Comparison of ENCODE assay signal across 15 mouse cellular contexts in the genomic region with DNA sequence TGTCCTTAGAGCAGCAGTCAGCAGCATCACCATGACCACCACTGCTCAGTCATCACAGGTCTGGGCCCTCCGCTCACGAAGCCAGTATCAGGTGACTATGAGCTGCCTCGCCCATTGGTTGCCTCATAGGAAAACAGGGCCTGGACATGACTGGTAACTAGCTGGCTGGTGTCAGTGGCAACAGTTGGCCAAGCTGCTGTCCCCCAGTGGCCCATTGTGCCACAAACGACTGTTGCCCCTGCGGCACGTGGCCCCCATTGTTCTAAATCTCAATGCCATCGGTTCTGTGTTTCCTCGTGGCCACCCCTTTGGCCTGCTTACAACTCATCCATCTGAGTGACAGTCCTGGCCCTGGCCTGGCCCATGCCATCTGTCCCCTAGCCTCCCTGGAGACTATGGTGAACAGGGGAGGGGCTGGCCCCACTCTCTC. TPM values are rescaled to one million over a fixed set of nuclear protein-coding genes. Genes with fewer than 3 reads are reported as not detected.
DNase-seq lines count a peak whose midpoint lies in the region; ATAC-seq and TF ChIP-seq lines count a peak whose summit lies in the region.
"Had no signal": no experiment of that assay in that cellular context is flagged by ENCODE, and none has a peak within 500 bp of the region (broad histone marks: within the 10 kb centered on the region; RNA-seq: fewer than 3 reads in every experiment).

No protein-coding gene starts in this region.

- peak; percentile 24 for DNase-seq in cerebellum, adult 9-11 months
- DNase-seq in cerebellum, adult 8-10 months: no peak
- DNase-seq in embryonic facial prominence, embryonic 10.5 days (ENCODE audit: low spot score): no peak
- DNase-seq in hindbrain, postnatal 0 days (ENCODE audit: low spot score): peak; percentile 86
- no peak for DNase-seq in heart, adult 11 months
- DNase-seq in heart, adult 8-10 months (ENCODE audit: low spot score): no peak
- no peak for DNase-seq in left cerebral cortex, adult 11 months (ENCODE audit: low spot score)
- DNase-seq: heart, adult 18-20 months; thymus, adult 2 months had no signal

- H3K4me2 ChIP-seq in hindbrain, postnatal 0 days (ENCODE audit: low read depth, low read length): no peak overlapping the region
- H3K4me2 ChIP-seq in neural tube, embryonic 13.5 days: no peak overlapping the region
- H3K4me2 ChIP-seq: kidney, embryonic 15.5 days; limb, embryonic 13.5 days had no signal

- H3K27ac ChIP-seq in embryonic facial prominence, embryonic 10.5 days (replicated peaks): peak overlapping the region; percentile 48; the same call in 1 of the 2 replicates
- H3K27ac ChIP-seq in hindbrain, postnatal 0 days: no peak overlapping the region
- H3K27ac ChIP-seq in neural tube, embryonic 13.5 days (replicated peaks): no peak overlapping the region
- H3K27ac ChIP-seq: kidney, embryonic 15.5 days; limb, embryonic 13.5 days had no signal

- H3K9me3 ChIP-seq in embryonic facial prominence, embryonic 10.5 days: no peaks in the 10 kb centered on the region
- H3K9me3 ChIP-seq in hindbrain, postnatal 0 days (ENCODE audit: low read length): no peaks in the 10 kb centered on the region
- H3K9me3 ChIP-seq in neural tube, embryonic 13.5 days: no peaks in the 10 kb centered on the region; the same call in 1 of the 2 replicates
- H3K9me3 ChIP-seq: kidney, embryonic 15.5 days; limb, embryonic 13.5 days had no signal

- no peak overlapping the region for H3K9ac ChIP-seq in hindbrain, postnatal 0 days (replicated peaks; ENCODE audit: low read length)
- H3K9ac ChIP-seq in neural tube, embryonic 13.5 days: no peak overlapping the region
- H3K9ac ChIP-seq: kidney, embryonic 15.5 days; limb, embryonic 13.5 days had no signal

- no peaks in the 10 kb centered on the region for H3K36me3 ChIP-seq in embryonic facial prominence, embryonic 10.5 days (replicated peaks)
- no peaks in the 10 kb centered on the region for H3K36me3 ChIP-seq in hindbrain, postnatal 0 days (ENCODE audit: insufficient read depth, low read length)
- no peaks in the 10 kb centered on the region for H3K36me3 ChIP-seq in neural tube, embryonic 13.5 days
- H3K36me3 ChIP-seq: kidney, embryonic 15.5 days; limb, embryonic 13.5 days had no signal

- H3K4me1 ChIP-seq in embryonic facial prominence, embryonic 10.5 days: peaks cover 31% of the 10 kb centered on the region
- no peaks in the 10 kb centered on the region for H3K4me1 ChIP-seq in hindbrain, postnatal 0 days (ENCODE audit: insufficient read depth, low read length)
- peaks cover 10% of the 10 kb centered on the region for H3K4me1 ChIP-seq in neural tube, embryonic 13.5 days (replicated peaks)
- H3K4me1 ChIP-seq: limb, embryonic 13.5 days had no signal

- peak; percentile 31 for TF ChIP-seq CTCF in hindbrain, postnatal 0 days (IDR thresholded peaks at IDR 0.05; ENCODE audit: low read depth)

- H3K27me3 ChIP-seq in embryonic facial prominence, embryonic 10.5 days (replicated peaks; ENCODE audit: low read depth, poor library complexity, severe bottlenecking): peaks cover 34% of the 10 kb centered on the region
- H3K27me3 ChIP-seq in hindbrain, postnatal 0 days (ENCODE audit: insufficient read depth, low read length): no peaks in the 10 kb centered on the region
- peaks cover 53% of the 10 kb centered on the region for H3K27me3 ChIP-seq in neural tube, embryonic 13.5 days

- no peak overlapping the region for H3K4me3 ChIP-seq in embryonic facial prominence, embryonic 10.5 days
- no peak overlapping the region for H3K4me3 ChIP-seq in hindbrain, postnatal 0 days (ENCODE audit: low read length)
- no peak overlapping the region for H3K4me3 ChIP-seq in neural tube, embryonic 13.5 days
- H3K4me3 ChIP-seq: kidney, embryonic 15.5 days; limb, embryonic 13.5 days had no signal

- ATAC-seq in hindbrain, postnatal 0 days: peak; percentile 93
- peak; percentile 90 for ATAC-seq in neural tube, embryonic 13.5 days (ENCODE audit: low read depth)

- WGBS in embryonic facial prominence, embryonic 10.5 days: 81% methylated on average over 8 of the region's 8 CpGs
- WGBS in hindbrain, postnatal 0 days: 27% methylated on average over 8 of the region's 8 CpGs
- 38% methylated on average over 8 of the region's 8 CpGs for WGBS in neural tube, embryonic 13.5 days

RNA-seq across cellular contexts. Expression of a gene that starts 9.6 kb away (rescaled TPM):
- polyA plus RNA-seq in embryonic facial prominence, embryonic 10.5 days (2016; fragmentation: Nextera tagmentation; extraction: Ambion mirVana): 1.00 and 1.1 TPM in 2 replicates
- total RNA-seq in hindbrain, postnatal 0 days (2014; rRNA removed): 0.47 and 1.4 TPM in 2 replicates
- 0.36 and 0.47 TPM in 2 replicates for polyA plus RNA-seq in hindbrain, postnatal 0 days (2015; fragmentation: Nextera tagmentation; extraction: Ambion mirVana)
- 0.25 and 0.32 TPM in 2 replicates for polyA plus RNA-seq in neural tube, embryonic 13.5 days (2015; fragmentation: Nextera tagmentation; extraction: Ambion mirVana)
- not detected for total RNA-seq in heart, adult 8-10 months (2022)
- total RNA-seq: adrenal gland, postnatal 4 days; common myeloid progenitor, adult 5-6 weeks; heart, adult 18-20 months; heart, postnatal 25 days had no signal
- polyA plus RNA-seq: kidney, embryonic 15.5 days; limb, embryonic 13.5 days had no signal

RNA-seq across cellular contexts. Expression of a gene that starts 24.9 kb away (rescaled TPM):
- polyA plus RNA-seq in embryonic facial prominence, embryonic 10.5 days (2016; fragmentation: Nextera tagmentation; extraction: Ambion mirVana): 0.94 and 1.2 TPM in 2 replicates
- 0.72 TPM in 1 of 2 replicates, not detected in the other for total RNA-seq in hindbrain, postnatal 0 days (2014; rRNA removed)
- 0.56 and 0.72 TPM in 2 replicates for polyA plus RNA-seq in hindbrain, postnatal 0 days (2015; fragmentation: Nextera tagmentation; extraction: Ambion mirVana)
- polyA plus RNA-seq in neural tube, embryonic 13.5 days (2015; fragmentation: Nextera tagmentation; extraction: Ambion mirVana): 0.38 and 0.59 TPM in 2 replicates
- under 1 TPM; 0.19 to 0.31 (median 0.22) TPM for total RNA-seq in heart, adult 8-10 months (2022)
- total RNA-seq: heart, postnatal 25 days had no signal

Comparison
In these comparisons a context has a peak if more than half of its experiments do, and no peak if none do; other contexts are left out.
1. DNase-seq: peak in cerebellum, adult 9-11 months (single experiment) and hindbrain, postnatal 0 days (single experiment); none in cerebellum, adult 8-10 months (single experiment), embryonic facial prominence, embryonic 10.5 days (single experiment), heart, adult 11 months (single experiment), heart, adult 8-10 months (single experiment) and left cerebral cortex, adult 11 months (single experiment).